ENCODE assay signal across 8 mouse cellular contexts in genomic region chr1:105993196-105993595, GRCm38 (mm10). TPM values are rescaled to one million over a fixed set of nuclear protein-coding genes. Genes with fewer than 3 reads are reported as not detected.
A peak's percentile ranks its signal among the peaks of the same experiment; 100 is the strongest.
DNase-seq lines count a peak whose midpoint lies in the region; ATAC-seq lines count a peak whose summit lies in the region.

No protein-coding gene starts in this region.

- H3K9me3 ChIP-seq in embryonic facial prominence, embryonic 14.5 days (ENCODE audit: control insufficient read depth, low read length), result no peaks in the 10 kb centered on the region
- no peaks in the 10 kb centered on the region for H3K9me3 ChIP-seq in hindbrain, embryonic 12.5 days (replicated peaks)

- 4% methylated on average over 7 of the region's 7 CpGs for WGBS in embryonic facial prominence, embryonic 14.5 days
- 11% methylated on average over 7 of the region's 7 CpGs for WGBS in hindbrain, embryonic 12.5 days

- no peak for ATAC-seq in embryonic facial prominence, embryonic 14.5 days (ENCODE audit: low read depth)
- no peak for ATAC-seq in hindbrain, embryonic 12.5 days (ENCODE audit: low FRiP score)

- no peak overlapping the region for H3K27ac ChIP-seq in embryonic facial prominence, embryonic 14.5 days (replicated peaks; ENCODE audit: low read depth, low read length)
- no peak overlapping the region for H3K27ac ChIP-seq in hindbrain, embryonic 12.5 days

- H3K4me1 ChIP-seq in embryonic facial prominence, embryonic 14.5 days (ENCODE audit: control insufficient read depth, insufficient read depth, low read length), result peaks cover 30% of the 10 kb centered on the region
- H3K4me1 ChIP-seq in hindbrain, embryonic 12.5 days, result peaks cover 21% of the 10 kb centered on the region

- H3K27me3 ChIP-seq in embryonic facial prominence, embryonic 14.5 days (replicated peaks; ENCODE audit: control insufficient read depth, insufficient read depth, low read length), result no peaks in the 10 kb centered on the region
- no peaks in the 10 kb centered on the region for H3K27me3 ChIP-seq in hindbrain, embryonic 12.5 days

- H3K36me3 ChIP-seq in embryonic facial prominence, embryonic 14.5 days (ENCODE audit: control insufficient read depth, insufficient read depth, low read length), result no peaks in the 10 kb centered on the region
- H3K36me3 ChIP-seq in hindbrain, embryonic 12.5 days, result no peaks in the 10 kb centered on the region

- H3K4me3 ChIP-seq in embryonic facial prominence, embryonic 14.5 days (ENCODE audit: low read depth, low read length), result peak overlapping the region; percentile 80
- peak overlapping the region; percentile 78 for H3K4me3 ChIP-seq in hindbrain, embryonic 12.5 days

- H3K9ac ChIP-seq in embryonic facial prominence, embryonic 14.5 days (ENCODE audit: low read depth, low read length), result peak overlapping the region; percentile 81
- H3K9ac ChIP-seq in hindbrain, embryonic 12.5 days, result peak overlapping the region; percentile 69

- H3K4me2 ChIP-seq in embryonic facial prominence, embryonic 14.5 days (ENCODE audit: low read depth, low read length), result peak overlapping the region; percentile 99
- peak overlapping the region; percentile 80 for H3K4me2 ChIP-seq in hindbrain, embryonic 12.5 days (replicated peaks)

- peak; percentile 45 for DNase-seq in embryo, embryonic 10 days (ENCODE audit: low spot score)
- DNase-seq in embryo, embryonic 9.5 days (ENCODE audit: extremely low spot score), result no peak
- DNase-seq in adipocyte (ENCODE audit: low spot score), result peak; percentile 80
- DNase-seq in embryonic facial prominence, embryonic 14.5 days (ENCODE audit: low spot score), result no peak
- DNase-seq in liver, result peak; percentile 19
- DNase-seq in naive thymus-derived CD4-positive, alpha-beta T cell, adult 2 months (ENCODE audit: low read depth), result peak; percentile 35
- DNase-seq in ovary, adult 18-20 months (ENCODE audit: low spot score), result no peak

RNA-seq across cellular contexts. Expression of gene Zcchc2, which starts 3.0 kb away (rescaled TPM):
- 2.8 TPM in 2 replicates for polyA plus RNA-seq in embryonic facial prominence, embryonic 14.5 days (2014; fragmentation: Nextera tagmentation; extraction: Ambion mirVana)
- 1.9 and 2.0 TPM in 2 replicates for polyA plus RNA-seq in hindbrain, embryonic 12.5 days (2016; fragmentation: Nextera tagmentation; extraction: Ambion mirVana)

Comparison
In these comparisons a context has a peak if more than half of its experiments do, and no peak if none do; other contexts are left out.
1. DNase-seq: peak in embryo, embryonic 10 days (single experiment), adipocyte (single experiment), liver (single experiment) and naive thymus-derived CD4-positive, alpha-beta T cell, adult 2 months (single experiment); none in embryo, embryonic 9.5 days (single experiment), embryonic facial prominence, embryonic 14.5 days (single experiment) and ovary, adult 18-20 months (single experiment).